Mouse (Mus musculus) liver, adult 2 months (tissue): ENCODE measurements around the gene Tceal3. TPM values are rescaled to one million over a fixed set of nuclear protein-coding genes. Genes with fewer than 3 reads are reported as not detected.
A peak's percentile ranks its signal among the peaks of the same experiment; 100 is the strongest.
"Not testable (repeated sequence)": the region's sequence is repeated elsewhere in the genome, so short reads cannot be mapped to it uniquely, and the experiment has no call there.

Source experiments
- DNase-seq: peaks from one replicate; pipeline ENCODE4 v3.0.0-alpha.2; 2011; ENCODE audit warnings: low read depth, low spot score; ENCODE audit errors: extremely low read depth
- H3K27ac ChIP-seq: fragments of 200-500 bp; replicated peaks from 2 replicates; pipeline ENCODE4 v1.5.1; 2012; ENCODE audit warnings: low read depth, mild to moderate bottlenecking, control low read depth, inconsistent platforms, low read length; ENCODE audit not compliant: insufficient read depth
- H3K27me3 ChIP-seq: fragments of 200-500 bp; 2 replicates; pipeline ENCODE4 v1.6.1; 2012; ENCODE audit warnings: mild to moderate bottlenecking, moderate library complexity, low read length, inconsistent platforms; ENCODE audit not compliant: control insufficient read depth, insufficient read depth
- H3K36me3 ChIP-seq: fragments of 200-500 bp; 2 replicates; pipeline ENCODE4 v1.6.1; 2012; ENCODE audit warnings: low read length, inconsistent platforms; ENCODE audit not compliant: control insufficient read depth, insufficient read depth
- H3K4me1 ChIP-seq: fragments of 200-500 bp; 2 replicates; pipeline ENCODE4 v1.6.1; 2011; ENCODE audit warnings: low read length; ENCODE audit not compliant: control insufficient read depth, insufficient read depth
- H3K4me3 ChIP-seq: fragments of 200-500 bp; 2 replicates; pipeline ENCODE4 v1.5.1; 2011; ENCODE audit warnings: low read depth, mild to moderate bottlenecking, control low read depth, low read length, moderate library complexity; ENCODE audit not compliant: insufficient read depth
- H3K79me2 ChIP-seq: fragments of 200-500 bp; 2 replicates; pipeline ENCODE4 v1.6.1; 2012; ENCODE audit warnings: inconsistent platforms, mild to moderate bottlenecking, low read length, moderate library complexity; ENCODE audit not compliant: control insufficient read depth, insufficient read depth
- H3K9ac ChIP-seq: fragments of 200-500 bp; 2 replicates; pipeline ENCODE4 v1.6.1; 2012; ENCODE audit warnings: low read depth, mild to moderate bottlenecking, control low read depth, inconsistent platforms, low read length
- CTCF ChIP-seq: fragments of 200-500 bp; IDR thresholded peaks from 2 replicates; pipeline ENCODE4 v1.5.1; 2011; ENCODE audit warnings: low read depth, low read length, control low read depth
- POLR2A ChIP-seq: fragments of 200-500 bp; IDR thresholded peaks from 2 replicates; pipeline ENCODE4 v1.6.1; 2011; ENCODE audit warnings: low read length, control low read depth; ENCODE audit not compliant: insufficient read depth; ENCODE audit errors: extremely low read depth
- WGBS: fragments of 180-500 bp; shearing (Covaris S2); methylation state at CpG from one replicate; pipeline ENCODE4 v1.1.7; 2018; 5-methylcytosine and 5-hydroxymethylcytosine counted together
- polyA plus RNA-seq: library from polyadenylated mRNA; depleted of rRNA; stranded (reverse); fragments of >200 nt; gene quantifications from 2 replicates; pipeline ENCODE4 v1.2.3, GENCODE M21; 2012; rRNA removed
- total RNA-seq: library from RNA; depleted of rRNA; stranded (reverse); fragments of >200 nt; gene quantifications from 2 replicates; pipeline ENCODE4 v1.2.3, GENCODE M21; 2014; rRNA removed

Gene Tceal3
- total RNA-seq: not detected in 2 replicates
- not detected in 2 replicates for polyA plus RNA-seq

GRCm38 (mm10) chrX:136590199-136590896, at the start of gene Tceal3:
TSS of gene Tceal3 (plus strand) at chrX:136590842.
- no peak for DNase-seq
- Histone ChIP-seq H3K9ac (no peak within 1 kb of the TSS), H3K4me3 (no peak within 1 kb of the TSS), H3K36me3 (no peaks in the 10 kb centered on the region), H3K4me1 (no peaks in the 10 kb centered on the region), H3K27ac (no peak within 1 kb of the TSS), H3K79me2 (no peaks in the 10 kb centered on the region), H3K27me3 (no peaks in the 10 kb centered on the region)
- WGBS: 56% methylated on average over 12 of the region's 12 CpGs
- TF ChIP-seq CTCF (no peak), POLR2A (no peak)

DNA sequence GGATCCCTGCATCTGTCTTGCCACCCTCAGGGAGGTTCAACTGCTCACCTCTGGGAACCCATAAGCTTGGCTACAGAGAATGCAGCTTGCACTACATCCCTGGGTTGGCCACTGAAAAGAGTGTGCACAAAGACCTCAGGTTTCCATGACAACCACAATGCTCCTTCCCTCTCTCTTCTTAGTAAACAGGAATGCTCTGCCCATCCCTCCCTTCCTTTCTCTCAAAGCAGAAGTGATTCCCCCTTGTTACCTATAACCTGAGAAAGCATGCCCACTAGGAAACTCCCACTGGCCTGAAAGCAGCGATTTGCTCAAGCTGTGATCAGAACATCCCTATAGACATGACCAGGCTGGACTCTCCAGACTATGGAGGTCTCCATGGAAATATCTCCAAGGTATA, 46.7 kb upstream of the Tceal3 start, which contains the start of gene Kir3dl2:
Kir3dl2 (minus strand) TSS at position 101 of the 400 bp plus-strand sequence.
- H3K4me3 ChIP-seq, H3K27ac ChIP-seq, H3K9ac ChIP-seq, H3K36me3 ChIP-seq, H3K4me1 ChIP-seq, H3K27me3 ChIP-seq, H3K79me2 ChIP-seq, DNase-seq: not testable (repeated sequence)
- 61% methylated on average over 1 of the region's 1 CpGs for WGBS

GRCm38 (mm10) chrX:136569094-136569493, 21.5 kb upstream of the Tceal3 start:
- not testable (repeated sequence) for H3K79me2 ChIP-seq, H3K27me3 ChIP-seq, H3K9ac ChIP-seq, DNase-seq, H3K27ac ChIP-seq, H3K4me3 ChIP-seq, H3K4me1 ChIP-seq, H3K36me3 ChIP-seq
- 86% methylated on average over 9 of the region's 9 CpGs for WGBS

- no peaks in the 10 kb centered on the region for H3K27me3 ChIP-seq
- H3K36me3 ChIP-seq: no peaks in the 10 kb centered on the region
- H3K4me1 ChIP-seq: no peaks in the 10 kb centered on the region
- no peak overlapping the region for H3K27ac ChIP-seq
- no peak for TF ChIP-seq CTCF
- H3K79me2 ChIP-seq: no peaks in the 10 kb centered on the region
- H3K9ac ChIP-seq: no peak overlapping the region
- 88% methylated on average over 1 of the region's 1 CpGs for WGBS
- H3K4me3 ChIP-seq: no peak overlapping the region
- no peak for DNase-seq
Measured at GRCm38 (mm10) chrX:136584617-136585016, 6.0 kb upstream of the Tceal3 start.

DNA sequence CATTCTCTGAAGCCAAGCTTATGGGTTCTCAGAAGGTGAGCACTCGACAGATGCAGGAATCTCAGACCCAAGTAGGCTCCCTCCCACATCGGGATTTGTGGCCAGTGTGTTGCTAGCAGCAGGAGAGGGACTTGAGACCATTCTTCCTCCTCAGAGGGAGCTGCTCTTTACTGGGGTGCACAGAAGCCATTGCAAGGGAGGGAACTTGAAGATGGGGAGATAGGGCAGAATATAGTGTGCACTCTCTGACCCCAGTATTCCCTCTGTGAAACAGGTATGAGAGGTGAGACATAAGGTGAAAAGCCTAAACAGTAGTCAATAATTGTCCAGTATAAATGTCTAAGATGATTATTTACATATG, 235 bp downstream of the Tceal3 start:
- Histone ChIP-seq H3K27ac (no peak overlapping the region), H3K79me2 (no peaks in the 10 kb centered on the region), H3K9ac (no peak overlapping the region), H3K4me3 (no peak overlapping the region), H3K4me1 (no peaks in the 10 kb centered on the region), H3K36me3 (no peaks in the 10 kb centered on the region), H3K27me3 (no peaks in the 10 kb centered on the region)
- 24% methylated on average over 2 of the region's 2 CpGs for WGBS
- DNase-seq: no peak
- TF ChIP-seq POLR2A (no peak), CTCF (no peak)

DNA sequence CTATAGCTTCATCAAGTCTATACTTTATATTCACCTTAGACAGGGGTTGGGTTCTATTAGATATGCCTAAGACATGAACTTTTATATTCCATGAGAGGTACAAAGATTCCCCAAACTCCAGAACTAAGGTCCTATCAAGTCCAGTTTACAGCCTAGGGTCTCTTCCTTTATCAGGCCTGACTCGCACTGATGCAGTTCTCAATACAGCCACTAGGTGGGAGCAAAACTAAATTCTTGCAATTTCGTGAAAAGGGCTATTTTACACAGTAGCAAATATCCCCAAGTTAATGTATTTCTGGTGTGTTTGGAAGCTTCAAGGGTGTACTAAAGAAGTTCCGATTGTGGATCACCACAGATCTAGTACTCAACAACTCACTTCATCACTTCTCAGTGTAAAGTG, 8.8 kb downstream of the Tceal3 start:
- DNase-seq: peak; percentile 1
- TF ChIP-seq CTCF (peak; percentile 11; the same call in 1 of the 2 replicates), POLR2A (no peak)
- 6% methylated on average over 3 of the region's 3 CpGs for WGBS

More for the DNA sequence above, 8.8 kb downstream of the Tceal3 start:
- no peak overlapping the region for H3K4me3 ChIP-seq
- H3K79me2 ChIP-seq: no peaks in the 10 kb centered on the region
- H3K27ac ChIP-seq: no peak overlapping the region
- no peaks in the 10 kb centered on the region for H3K36me3 ChIP-seq
- H3K4me1 ChIP-seq: no peaks in the 10 kb centered on the region
- no peak overlapping the region for H3K9ac ChIP-seq
- no peaks in the 10 kb centered on the region for H3K27me3 ChIP-seq
